Mouse (Mus musculus) bone marrow macrophage, adult 2 months (primary cell): ENCODE measurements at regions not wholly inside any gene's neighbourhood (a gene's known extent, or its start where the extent isn't known, plus 50 kb on each side); places are given as distances from the start of the nearest gene placed in this dataset.

Experiments used
- CTCF ChIP-seq: IDR thresholded peaks from 2 replicates; pipeline ENCODE4 v1.5.1; 2012; ENCODE audit warnings: low read depth, mild to moderate bottlenecking, low read length, moderate library complexity
- POLR2A ChIP-seq: IDR thresholded peaks from 2 replicates; pipeline ENCODE4 v1.6.1; 2012; ENCODE audit warnings: mild to moderate bottlenecking, low read depth, low read length, borderline replicate concordance

DNA sequence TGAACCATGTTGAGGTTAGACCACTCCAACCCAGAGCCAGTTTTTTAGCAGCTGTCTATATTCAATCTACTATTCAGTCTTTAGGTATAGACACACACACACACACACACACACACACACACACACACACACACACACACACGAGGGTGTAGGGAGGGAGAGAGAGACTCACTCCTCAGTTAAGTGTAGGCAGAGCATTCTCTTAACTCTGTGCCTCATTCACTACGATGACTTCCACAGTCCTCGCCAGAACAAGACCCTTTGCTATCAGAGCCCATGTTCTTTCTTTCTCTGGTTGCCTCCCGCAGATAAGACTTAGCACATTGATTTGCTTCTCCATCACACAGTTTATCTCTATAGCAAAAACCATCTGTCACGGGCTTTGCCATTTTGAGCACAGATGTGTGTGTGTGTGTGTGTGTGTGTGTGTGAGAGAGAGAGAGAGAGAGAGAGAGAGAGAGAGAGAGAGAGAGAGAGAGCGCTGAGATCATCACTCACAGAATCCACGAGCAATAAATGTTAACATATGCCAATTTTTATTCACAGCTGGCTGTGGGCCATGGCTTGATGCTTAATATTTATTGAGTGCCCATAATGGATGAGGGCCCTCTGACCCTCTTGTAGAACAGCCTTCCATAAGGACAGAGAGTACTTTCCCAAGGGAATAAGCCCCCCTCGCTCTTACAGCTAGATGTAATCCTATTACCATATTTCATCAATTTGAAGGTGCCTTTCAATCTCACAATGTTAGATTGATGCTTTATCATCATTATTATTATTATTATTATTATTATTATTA is 59.7 kb upstream of the D7Ertd443e start:
- TF ChIP-seq POLR2A (no peak), CTCF (no peak)
